Mouse (Mus musculus): ENCODE measurements around the gene Pum3. TPM values are rescaled to one million over a fixed set of nuclear protein-coding genes. Genes with fewer than 3 reads are reported as not detected.

Pum3 gene
- 40.1 and 49.0 TPM in 2 replicates for polyA plus RNA-seq (2015; fragmentation: Nextera tagmentation; extraction: Ambion mirVana)

GRCm38 (mm10) chr19:27429745-27430251 lies at the start of gene Pum3:
Gene Pum3 (minus strand): TSS chr19:27429825.

Other genes starting within 250 kb of the Pum3 start
- gene Vldlr, start 213.3 kb downstream of the Pum3 start, polyA plus RNA-seq (2015; fragmentation: Nextera tagmentation; extraction: Ambion mirVana), result 10.6 and 12.1 TPM in 2 replicates
- 0.02 TPM in 1 of 2 replicates, not detected in the other for gene Kcnv2, start 107.2 kb downstream of the Pum3 start, polyA plus RNA-seq (2015; fragmentation: Nextera tagmentation; extraction: Ambion mirVana)